Mouse (Mus musculus) R1 (cell line): ENCODE measurements at regions not wholly inside any gene's neighbourhood (a gene's known extent, or its start where the extent isn't known, plus 50 kb on each side); places are given as distances from the start of the nearest gene placed in this dataset.

Source experiments
- DNase-seq: peaks from one replicate; pipeline ENCODE4 v3.0.0-alpha.2; 2018; ENCODE audit warnings: low read depth, low spot score

DNA sequence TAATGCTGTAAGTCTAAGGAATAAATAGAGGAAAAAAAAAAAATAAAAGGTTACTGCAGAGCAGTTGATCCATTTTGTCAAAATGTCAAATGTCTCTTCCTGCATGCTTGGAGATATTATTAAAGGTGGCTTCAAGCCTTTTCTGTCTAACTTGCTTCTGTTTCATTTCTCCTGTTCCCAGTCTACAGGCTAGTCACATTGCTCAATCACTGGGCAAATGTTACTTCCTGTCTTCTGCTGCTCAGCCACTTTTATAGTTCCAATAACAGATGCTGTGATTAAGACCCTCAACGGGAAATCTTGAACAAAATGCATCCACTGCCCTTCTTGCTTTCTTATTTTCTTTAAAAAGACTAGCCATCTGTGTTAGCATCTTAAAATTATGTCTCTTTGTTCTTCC, 1445.2 kb upstream of the Pcdh17 start:
- no peak for DNase-seq

DNA sequence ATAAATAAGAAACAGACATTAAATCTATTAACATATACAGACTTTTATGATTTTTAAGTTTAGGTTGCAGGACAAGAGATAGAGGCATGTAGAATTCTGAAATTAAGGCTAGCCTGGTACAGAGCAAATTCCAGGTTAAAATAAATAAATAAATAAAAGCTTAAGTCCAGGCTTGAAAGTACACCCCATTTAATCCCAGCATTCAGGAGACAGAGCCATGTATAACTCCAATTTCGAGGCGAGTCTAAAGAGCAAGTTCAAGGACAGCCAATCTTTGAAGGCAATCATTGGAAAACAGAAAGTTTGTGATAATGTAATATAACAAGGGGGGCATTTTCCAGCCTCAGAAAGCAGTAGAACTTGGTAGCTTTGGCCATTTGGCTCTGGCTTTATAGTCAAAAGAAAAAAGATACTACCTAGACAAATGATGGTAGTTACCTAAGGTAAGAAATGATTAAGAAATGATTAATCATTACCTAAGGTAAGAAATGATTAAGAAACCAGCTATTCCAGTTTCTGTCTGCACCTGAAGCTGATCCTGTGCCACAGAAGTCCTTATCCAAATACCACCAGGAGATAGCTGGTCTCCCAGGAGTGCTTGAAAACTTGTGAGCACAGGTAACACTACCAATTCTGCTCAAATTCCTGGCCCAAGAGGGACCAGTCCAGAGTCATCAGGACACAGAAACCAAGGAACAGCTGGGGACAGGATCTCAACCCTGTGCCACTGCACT, 1441.0 kb upstream of the Pcdh17 start:
- no peak for DNase-seq

GRCm38 (mm10) chr14:83008549-83008948, 1434.8 kb upstream of the Pcdh17 start:
- peak; percentile 53 for DNase-seq

DNA sequence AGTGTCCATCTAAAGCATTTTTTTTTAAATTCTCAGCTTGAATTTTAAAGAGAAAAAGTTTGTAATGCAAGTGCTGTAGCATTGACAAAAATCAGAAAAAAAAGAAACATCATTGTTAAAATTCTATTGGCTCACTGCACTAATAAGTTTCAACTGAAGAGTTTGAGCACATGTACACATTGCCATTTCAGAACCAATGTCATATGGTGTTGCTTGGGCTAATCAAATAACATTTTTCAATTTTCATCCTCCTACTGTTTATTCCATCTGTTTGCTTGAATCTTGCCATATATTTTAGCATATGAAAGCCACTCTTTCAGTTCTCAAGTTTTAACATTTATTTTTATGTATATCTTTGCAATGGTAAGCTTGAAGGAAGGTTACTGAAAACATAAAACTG, 1421.5 kb upstream of the Pcdh17 start:
- DNase-seq: no peak
